Mouse (Mus musculus): ENCODE results near the gene Tmf1.

DNA sequence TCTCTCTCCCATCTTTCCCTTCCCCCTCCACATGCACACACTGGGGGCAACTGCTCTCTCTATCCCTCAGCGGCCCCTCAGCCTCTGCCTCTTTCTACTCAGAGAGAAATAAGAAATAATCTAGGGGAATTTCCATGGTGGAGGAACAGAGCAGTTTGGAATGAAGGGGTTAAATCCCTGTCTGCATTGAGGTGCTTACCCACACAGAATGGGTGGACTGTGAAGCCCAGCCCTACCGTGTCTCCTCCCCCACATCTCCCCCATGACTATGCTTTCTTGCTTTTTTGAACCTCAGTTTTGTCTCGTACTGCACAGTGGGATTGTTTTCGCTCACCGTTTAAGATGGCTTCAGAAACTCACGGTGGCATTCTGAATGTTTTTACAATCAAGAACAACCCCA, 43.4 kb upstream of the Tmf1 start:
- TF ChIP-seq CTCF (IDR thresholded peaks at IDR 0.05; ENCODE audit: extremely low read depth, insufficient read depth, low read length): no peak
- no peak for TF ChIP-seq POLR2A (IDR thresholded peaks at IDR 0.05; ENCODE audit: extremely low read depth, insufficient read depth, low read length)

Data from cortical plate, adult 2 months (tissue).